Mouse (Mus musculus) ES-Bruce4 (cell line): ENCODE measurements around the gene Pard3.

Experiments used
- CTCF ChIP-seq: IDR thresholded peaks from one replicate; pipeline ENCODE4 v1.8.1; 2011; ENCODE audit warnings: low read depth, low read length
- EP300 ChIP-seq: IDR thresholded peaks from 2 replicates; pipeline ENCODE4 v1.6.1; 2011; ENCODE audit warnings: low read depth, low read length; ENCODE audit not compliant: insufficient read depth
- POLR2A ChIP-seq: IDR thresholded peaks from one replicate; pipeline ENCODE4 v1.8.1; 2011; ENCODE audit warnings: low read length; ENCODE audit not compliant: insufficient read depth

- TF ChIP-seq POLR2A (no peak), CTCF (no peak), EP300 (no peak)
These were observed 52.1 kb downstream of the Pard3 start for GRCm38 (mm10) chr8:127115837-127116236.
